Mouse (Mus musculus) layer of hippocampus, adult 9-10 months (tissue): ENCODE results near the gene Gm3147.
"Not testable (repeated sequence)": the region's sequence is repeated elsewhere in the genome, so short reads cannot be mapped to it uniquely, and the experiment has no call there.

Source experiments
- DNase-seq: peaks from one replicate; pipeline ENCODE4 v3.0.0; 2022; ENCODE audit warnings: low spot score

Gm3147 gene

DNA sequence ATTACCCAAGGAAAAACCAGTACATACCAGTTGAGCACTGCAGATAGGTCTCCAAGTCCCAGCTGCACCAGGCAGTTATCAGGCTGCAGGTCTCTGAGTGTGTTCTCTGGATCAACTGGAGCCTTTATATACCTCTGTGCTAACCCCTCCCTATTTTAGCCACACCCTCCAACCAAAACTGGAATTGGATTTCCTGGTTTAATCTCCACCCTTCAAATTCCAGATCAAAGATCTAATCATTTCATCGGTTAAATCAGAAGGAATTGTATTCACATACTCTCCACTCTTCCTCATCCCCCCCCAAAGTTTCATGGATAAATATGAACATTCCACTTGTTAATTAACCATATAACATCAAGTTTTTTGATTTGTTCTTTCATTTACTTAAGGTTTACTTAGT is at the start of gene Gm3147:
Gene Gm3147, minus strand, starts transcription at position 101 of the 400 bp plus-strand sequence.
- DNase-seq = not testable (repeated sequence)

DNA sequence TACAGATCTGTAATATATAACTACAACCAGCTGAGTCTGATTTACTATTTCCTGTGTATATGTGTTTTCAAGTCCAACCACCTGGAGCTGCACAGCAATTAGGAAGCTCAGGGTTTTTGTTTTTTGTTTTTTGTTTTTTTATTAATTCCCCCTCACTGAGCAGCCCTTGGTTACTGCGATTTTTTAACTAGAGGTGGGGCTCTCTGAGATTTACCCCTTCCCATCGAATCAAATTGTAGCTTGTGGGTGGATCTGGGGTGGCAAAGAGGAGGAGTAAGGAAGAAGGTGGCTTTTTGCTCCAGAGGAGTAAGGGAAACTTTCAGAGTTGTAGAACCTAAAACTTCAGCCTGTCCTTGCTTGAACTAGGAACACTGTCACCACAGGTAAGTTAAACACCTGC is 31.9 kb upstream of the Gm3147 start, which contains the start of gene Gm6205:
Gene Gm6205, plus strand, starts transcription at position 301 of the 400 bp plus-strand sequence.
- DNase-seq = not testable (repeated sequence)

DNA sequence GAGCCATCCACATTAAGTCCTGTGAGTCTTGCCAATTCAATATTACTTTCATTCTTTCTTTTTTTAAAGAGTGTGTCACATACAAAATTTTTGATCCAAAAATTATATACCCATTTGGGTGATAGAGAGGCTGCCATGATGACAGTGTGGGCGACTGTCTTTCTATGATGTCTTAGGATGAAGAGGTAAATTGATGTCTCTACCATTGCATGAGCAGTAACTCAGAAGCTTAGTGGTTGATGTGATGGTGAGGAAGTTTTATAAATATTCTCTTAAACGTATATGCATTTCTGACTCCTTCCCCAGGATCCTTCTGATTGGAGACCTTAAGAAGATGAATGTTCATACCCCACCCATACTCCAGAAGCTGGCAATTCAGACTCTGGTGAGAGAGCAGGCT is 7.5 kb upstream of the Gm3147 start, which contains the start of gene Gm6509:
Gene Gm6509, plus strand, starts transcription at position 301 of the 400 bp plus-strand sequence.
- not testable (repeated sequence) for DNase-seq
